Mouse (Mus musculus) midbrain, embryonic 10.5 days (tissue): ENCODE results near the gene Pnrc1. TPM values are rescaled to one million over a fixed set of nuclear protein-coding genes. Genes with fewer than 3 reads are reported as not detected.

Source experiments
- DNase-seq: peaks from one replicate; pipeline ENCODE4 v3.0.0-alpha.2; 2017; ENCODE audit warnings: low spot score
- H3K27ac ChIP-seq: fragments of 300-500 bp; sonication (generic); replicated peaks from 2 replicates; pipeline ENCODE4 v1.5.1; 2016; ENCODE audit warnings: mild to moderate bottlenecking
- H3K27me3 ChIP-seq: fragments of 300-500 bp; sonication (generic); 2 replicates; pipeline ENCODE4 v1.6.1; 2016; ENCODE audit warnings: low read depth, mild to moderate bottlenecking; ENCODE audit not compliant: poor library complexity, severe bottlenecking
- H3K36me3 ChIP-seq: fragments of 300-500 bp; sonication (generic); 2 replicates; pipeline ENCODE4 v1.6.1; 2016; ENCODE audit warnings: mild to moderate bottlenecking, moderate library complexity
- H3K4me1 ChIP-seq: fragments of 300-500 bp; sonication (generic); 2 replicates; pipeline ENCODE4 v1.6.1; 2016
- H3K4me3 ChIP-seq: fragments of 300-500 bp; sonication (generic); 2 replicates; pipeline ENCODE4 v1.5.1; 2016; ENCODE audit warnings: mild to moderate bottlenecking, moderate library complexity
- H3K9me3 ChIP-seq: fragments of 300-500 bp; sonication (generic); replicated peaks from 2 replicates; pipeline ENCODE4 v1.6.1; 2016; ENCODE audit warnings: mild to moderate bottlenecking
- WGBS: fragments of 180-500 bp; shearing (Covaris S2); methylation state at CpG from one replicate; pipeline ENCODE4 v1.1.7; 2016; 5-methylcytosine and 5-hydroxymethylcytosine counted together
- polyA plus RNA-seq: library from polyadenylated mRNA; unstranded; fragments of >200 nt; fragmentation: Nextera tagmentation; extraction: Ambion mirVana; gene quantifications from 2 replicates; pipeline ENCODE4 v1.2.1, GENCODE M21; 2016

The Pnrc1 gene
- polyA plus RNA-seq, 1 experiment from 2014 or later, result 70.6 TPM

- no peak overlapping the region for H3K4me3 ChIP-seq
- H3K4me1 ChIP-seq, result no peaks in the 10 kb centered on the region
- WGBS, result 93% methylated on average over 18 of the region's 18 CpGs
- H3K27ac ChIP-seq, result no peak overlapping the region
- H3K9me3 ChIP-seq, result no peaks in the 10 kb centered on the region
- no peak for DNase-seq
- H3K36me3 ChIP-seq, result no peaks in the 10 kb centered on the region
- no peaks in the 10 kb centered on the region for H3K27me3 ChIP-seq
Measured at GRCm38 (mm10) chr4:33230881-33231280, 59.1 kb downstream of the Pnrc1 start.

GRCm38 (mm10) chr4:33229639-33230038 is 60.3 kb downstream of the Pnrc1 start:
- Histone ChIP-seq H3K4me1 (no peaks in the 10 kb centered on the region), H3K27ac (no peak overlapping the region), H3K36me3 (no peaks in the 10 kb centered on the region), H3K9me3 (no peaks in the 10 kb centered on the region), H3K27me3 (no peaks in the 10 kb centered on the region), H3K4me3 (no peak overlapping the region)
- 76% methylated on average over 4 of the region's 4 CpGs for WGBS
- no peak for DNase-seq

- no peak for DNase-seq
- H3K4me1 ChIP-seq, result no peaks in the 10 kb centered on the region
- H3K36me3 ChIP-seq, result no peaks in the 10 kb centered on the region
- H3K9me3 ChIP-seq, result no peaks in the 10 kb centered on the region
- H3K4me3 ChIP-seq, result no peak overlapping the region
- H3K27me3 ChIP-seq, result no peaks in the 10 kb centered on the region
- no peak overlapping the region for H3K27ac ChIP-seq
- WGBS, result 91% methylated on average over 7 of the region's 7 CpGs
Measured at GRCm38 (mm10) chr4:33227164-33227563, 62.8 kb downstream of the Pnrc1 start.

GRCm38 (mm10) chr4:33224003-33224675 is 65.8 kb downstream of the Pnrc1 start:
- no peak overlapping the region for H3K27ac ChIP-seq
- no peaks in the 10 kb centered on the region for H3K36me3 ChIP-seq
- no peaks in the 10 kb centered on the region for H3K27me3 ChIP-seq
- H3K4me1 ChIP-seq, result no peaks in the 10 kb centered on the region
- no peak overlapping the region for H3K4me3 ChIP-seq
- no peaks in the 10 kb centered on the region for H3K9me3 ChIP-seq
- 82% methylated on average over 7 of the region's 7 CpGs for WGBS
- DNase-seq, result no peak

GRCm38 (mm10) chr4:33221847-33222246 is 68.1 kb downstream of the Pnrc1 start:
- H3K27ac ChIP-seq, result no peak overlapping the region
- H3K4me3 ChIP-seq, result no peak overlapping the region
- no peaks in the 10 kb centered on the region for H3K4me1 ChIP-seq
- H3K36me3 ChIP-seq, result no peaks in the 10 kb centered on the region
- no peaks in the 10 kb centered on the region for H3K9me3 ChIP-seq
- no peak for DNase-seq
- WGBS, result 76% methylated on average over 1 of the region's 1 CpGs
- H3K27me3 ChIP-seq, result no peaks in the 10 kb centered on the region

GRCm38 (mm10) chr4:33208881-33209841 is 80.8 kb downstream of the Pnrc1 start, which contains the start of gene Srsf12:
Gene Srsf12 (plus strand): TSS chr4:33208991.
- Histone ChIP-seq H3K27me3 (peaks cover 14% of the 10 kb centered on the region), H3K9me3 (peaks cover 4% of the 10 kb centered on the region), H3K36me3 (no peaks in the 10 kb centered on the region), H3K4me1 (peaks cover 15% of the 10 kb centered on the region), H3K27ac (peak within 1 kb of the TSS; percentile 83), H3K4me3 (peak within 1 kb of the TSS; percentile 71)
- WGBS, result 4% methylated on average over 65 of the region's 65 CpGs
- peak; percentile 58 for DNase-seq

- WGBS, result 74% methylated on average over 2 of the region's 2 CpGs
- no peak for DNase-seq
- no peaks in the 10 kb centered on the region for H3K36me3 ChIP-seq
- H3K4me1 ChIP-seq, result peaks cover 15% of the 10 kb centered on the region
- H3K4me3 ChIP-seq, result no peak overlapping the region
- no peak overlapping the region for H3K27ac ChIP-seq
- H3K9me3 ChIP-seq, result no peaks in the 10 kb centered on the region; the same call in 1 of the 2 replicates
- peaks cover 14% of the 10 kb centered on the region for H3K27me3 ChIP-seq
Measured at GRCm38 (mm10) chr4:33207551-33207950, 82.4 kb downstream of the Pnrc1 start.

- Histone ChIP-seq H3K9me3 (no peaks in the 10 kb centered on the region; the same call in none of the 2 replicates), H3K27ac (no peak overlapping the region), H3K27me3 (peaks cover 14% of the 10 kb centered on the region), H3K36me3 (no peaks in the 10 kb centered on the region), H3K4me1 (peaks cover 17% of the 10 kb centered on the region), H3K4me3 (no peak overlapping the region)
- DNase-seq, result peak; percentile 63
- 3% methylated on average over 4 of the region's 4 CpGs for WGBS
Measured at GRCm38 (mm10) chr4:33204682-33205081, 85.3 kb downstream of the Pnrc1 start.

GRCm38 (mm10) chr4:33198117-33198516 is 91.8 kb downstream of the Pnrc1 start:
- 4% methylated on average over 2 of the region's 2 CpGs for WGBS
- H3K36me3 ChIP-seq, result no peaks in the 10 kb centered on the region
- H3K4me1 ChIP-seq, result peaks cover 14% of the 10 kb centered on the region
- H3K27me3 ChIP-seq, result no peaks in the 10 kb centered on the region
- peak overlapping the region; percentile 46; the same call in 1 of the 2 replicates for H3K27ac ChIP-seq
- DNase-seq, result peak; percentile 41
- no peak overlapping the region for H3K4me3 ChIP-seq
- H3K9me3 ChIP-seq, result peaks cover 3% of the 10 kb centered on the region

Other genes starting within 250 kb of the Pnrc1 start
- gene Gabrr2, start 227.2 kb downstream of the Pnrc1 start, polyA plus RNA-seq, result 0.24 and 0.39 TPM in 2 replicates
- 0.07 TPM in 1 of 2 replicates, not detected in the other for gene Gabrr1, start 157.6 kb downstream of the Pnrc1 start, polyA plus RNA-seq
- 1.1 TPM in 2 replicates for gene Pm20d2, start 100.4 kb downstream of the Pnrc1 start, polyA plus RNA-seq
- gene Srsf12, start 81.2 kb downstream of the Pnrc1 start, polyA plus RNA-seq, result 4.7 and 6.5 TPM in 2 replicates
- gene Rngtt, start 20.1 kb upstream of the Pnrc1 start, polyA plus RNA-seq, result 33.3 and 36.6 TPM in 2 replicates